20 mouse cellular contexts compared by ENCODE assay signal in genomic region chr5:77399076-77399475, GRCm38 (mm10). TPM values are rescaled to one million over a fixed set of nuclear protein-coding genes. Genes with fewer than 3 reads are reported as not detected.
DNase-seq lines count a peak whose midpoint lies in the region; ATAC-seq and TF ChIP-seq lines count a peak whose summit lies in the region.
"Had no signal": no experiment of that assay in that cellular context is flagged by ENCODE, and none has a peak within 500 bp of the region (broad histone marks: within the 10 kb centered on the region; RNA-seq: fewer than 3 reads in every experiment).

No protein-coding gene starts in this region.

- no peak for TF ChIP-seq EP300 in heart, adult 2 months (IDR thresholded peaks at IDR 0.05; ENCODE audit: insufficient read depth, low read depth, low read length)

- H3K36me3 ChIP-seq in heart, adult 2 months (ENCODE audit: control insufficient read depth, insufficient read depth, low read length), result peaks cover 41% of the 10 kb centered on the region
- no peaks in the 10 kb centered on the region for H3K36me3 ChIP-seq in midbrain, embryonic 11.5 days (ENCODE audit: control insufficient read depth, insufficient read depth, low read length)
- no peaks in the 10 kb centered on the region for H3K36me3 ChIP-seq in midbrain, embryonic 13.5 days
- no peaks in the 10 kb centered on the region for H3K36me3 ChIP-seq in stomach, embryonic 15.5 days
- no peaks in the 10 kb centered on the region for H3K36me3 ChIP-seq in embryonic facial prominence, embryonic 10.5 days (replicated peaks)
- H3K36me3 ChIP-seq: forebrain, embryonic 10.5 days; G1E; hindbrain, embryonic 12.5 days had no signal

- H3K9me3 ChIP-seq in midbrain, embryonic 11.5 days (ENCODE audit: control insufficient read depth, low read length), result no peaks in the 10 kb centered on the region
- no peaks in the 10 kb centered on the region for H3K9me3 ChIP-seq in midbrain, embryonic 13.5 days
- no peaks in the 10 kb centered on the region for H3K9me3 ChIP-seq in stomach, embryonic 15.5 days
- H3K9me3 ChIP-seq in embryonic facial prominence, embryonic 10.5 days, result no peaks in the 10 kb centered on the region
- H3K9me3 ChIP-seq: forebrain, embryonic 10.5 days; hindbrain, embryonic 12.5 days had no signal

- no peak for TF ChIP-seq CTCF in heart, adult 2 months (IDR thresholded peaks at IDR 0.05)

- DNase-seq in heart, adult 2 months, result no peak
- DNase-seq in heart, postnatal 36 days, result no peak
- peak; percentile 8 for DNase-seq in left cerebral cortex, postnatal 4 days
- no peak for DNase-seq in left cerebral cortex, adult 8-10 months (ENCODE audit: low spot score in 2 of 2)
- DNase-seq in midbrain, embryonic 11.5 days (ENCODE audit: low spot score, missing footprints), result peak; percentile 78
- DNase-seq in embryonic facial prominence, embryonic 10.5 days (ENCODE audit: low spot score), result no peak
- DNase-seq: adrenal gland, postnatal 25 days; cerebellum, adult 11 months; cerebellum, postnatal 36 days; forebrain, postnatal 0 days; heart, postnatal 10 days; right cerebral cortex, postnatal 25 days; thymus, postnatal 14 days had no signal

- no peak overlapping the region for H3K4me2 ChIP-seq in midbrain, embryonic 11.5 days
- H3K4me2 ChIP-seq in midbrain, embryonic 13.5 days (replicated peaks), result no peak overlapping the region
- H3K4me2 ChIP-seq in stomach, embryonic 15.5 days, result no peak overlapping the region
- H3K4me2 ChIP-seq: heart, embryonic 11.5 days; hindbrain, embryonic 12.5 days had no signal

- no peak overlapping the region for H3K9ac ChIP-seq in heart, adult 2 months (ENCODE audit: low read depth, low read length)
- no peak overlapping the region for H3K9ac ChIP-seq in midbrain, embryonic 11.5 days (ENCODE audit: low read length)
- no peak overlapping the region for H3K9ac ChIP-seq in midbrain, embryonic 13.5 days (replicated peaks)
- no peak overlapping the region for H3K9ac ChIP-seq in stomach, embryonic 15.5 days
- H3K9ac ChIP-seq: forebrain, postnatal 0 days; hindbrain, embryonic 12.5 days; liver, embryonic 14.5 days had no signal

- no peak overlapping the region for H3K4me3 ChIP-seq in heart, adult 2 months
- no peak overlapping the region for H3K4me3 ChIP-seq in midbrain, embryonic 11.5 days (ENCODE audit: low read depth, low read length)
- H3K4me3 ChIP-seq in midbrain, embryonic 13.5 days (replicated peaks), result no peak overlapping the region
- H3K4me3 ChIP-seq in stomach, embryonic 15.5 days (replicated peaks), result no peak overlapping the region
- H3K4me3 ChIP-seq in embryonic facial prominence, embryonic 10.5 days, result no peak overlapping the region
- H3K4me3 ChIP-seq: forebrain, embryonic 10.5 days; hindbrain, embryonic 12.5 days had no signal

- H3K27me3 ChIP-seq in heart, adult 2 months (ENCODE audit: control insufficient read depth, insufficient read depth, low read length), result no peaks in the 10 kb centered on the region
- no peaks in the 10 kb centered on the region for H3K27me3 ChIP-seq in midbrain, embryonic 11.5 days (ENCODE audit: control insufficient read depth, insufficient read depth, low read length)
- no peaks in the 10 kb centered on the region for H3K27me3 ChIP-seq in midbrain, embryonic 13.5 days
- no peaks in the 10 kb centered on the region for H3K27me3 ChIP-seq in stomach, embryonic 15.5 days (replicated peaks)
- peaks cover 6% of the 10 kb centered on the region; the same call in 1 of the 2 replicates for H3K27me3 ChIP-seq in embryonic facial prominence, embryonic 10.5 days (replicated peaks; ENCODE audit: low read depth, poor library complexity, severe bottlenecking)

- ATAC-seq in midbrain, embryonic 11.5 days (ENCODE audit: low FRiP score), result no peak
- ATAC-seq in midbrain, embryonic 13.5 days, result no peak
- no peak for ATAC-seq in stomach, embryonic 15.5 days (ENCODE audit: insufficient read depth, low FRiP score, low read depth)
- ATAC-seq: forebrain, postnatal 0 days had no signal

- 66% methylated on average over 4 of the region's 4 CpGs for WGBS in heart, adult 2 months
- WGBS in midbrain, embryonic 11.5 days, result 46% methylated on average over 4 of the region's 4 CpGs
- WGBS in midbrain, embryonic 13.5 days, result 50% methylated on average over 4 of the region's 4 CpGs
- 63% methylated on average over 4 of the region's 4 CpGs for WGBS in stomach, embryonic 15.5 days
- 80% methylated on average over 4 of the region's 4 CpGs for WGBS in embryonic facial prominence, embryonic 10.5 days

- no peak for TF ChIP-seq POLR2A in heart, adult 2 months (IDR thresholded peaks at IDR 0.05; ENCODE audit: insufficient read depth, low read depth, low read length)

- intact Hi-C loops in heart, adult 2 months (cut with DNase I), result no loop called here
- intact Hi-C loops in heart, postnatal 36 days (cut with DNase I), result no loop called here
- intact Hi-C loops in left cerebral cortex, postnatal 4 days (cut with DNase I), result no loop called here

- H3K4me1 ChIP-seq in heart, adult 2 months (ENCODE audit: control insufficient read depth, insufficient read depth, low read length), result peaks cover 26% of the 10 kb centered on the region
- peaks cover 4% of the 10 kb centered on the region for H3K4me1 ChIP-seq in midbrain, embryonic 11.5 days (ENCODE audit: control insufficient read depth, insufficient read depth, low read length)
- peaks cover 6% of the 10 kb centered on the region; the same call in 1 of the 2 replicates for H3K4me1 ChIP-seq in midbrain, embryonic 13.5 days (replicated peaks)
- H3K4me1 ChIP-seq in stomach, embryonic 15.5 days, result peaks cover 25% of the 10 kb centered on the region
- H3K4me1 ChIP-seq in embryonic facial prominence, embryonic 10.5 days, result peaks cover 32% of the 10 kb centered on the region

- peaks cover 1% of the 10 kb centered on the region; the same call in 1 of the 2 replicates for H3K79me2 ChIP-seq in heart, adult 2 months (replicated peaks; ENCODE audit: control insufficient read depth, insufficient read depth, low read length)

- peak overlapping the region; percentile 47 for H3K27ac ChIP-seq in heart, adult 2 months
- no peak overlapping the region for H3K27ac ChIP-seq in midbrain, embryonic 11.5 days (ENCODE audit: low read depth, low read length)
- no peak overlapping the region for H3K27ac ChIP-seq in midbrain, embryonic 13.5 days
- H3K27ac ChIP-seq in stomach, embryonic 15.5 days, result 0 out of 2 replicates have a peak overlapping the region, but pooled peaks have one; percentile 3
- H3K27ac ChIP-seq in embryonic facial prominence, embryonic 10.5 days (replicated peaks), result no peak overlapping the region
- H3K27ac ChIP-seq: hindbrain, embryonic 12.5 days; liver, embryonic 14.5 days had no signal

RNA-seq across cellular contexts. Expression of gene Igfbp7, which starts 8.8 kb away (rescaled TPM):
- 100 to 1,000 TPM; 174 to 205 TPM for total RNA-seq in heart, adult 2 months (2021)
- 342 and 353 TPM in 2 replicates for polyA plus RNA-seq in heart, adult 2 months (2012; rRNA removed)
- total RNA-seq in heart, postnatal 36 days (2021), result 100 to 1,000 TPM; 249 to 272 TPM
- total RNA-seq in left cerebral cortex, postnatal 4 days (2021), result 10 to 100 TPM; 35.5 to 40.3 TPM
- total RNA-seq in left cerebral cortex, adult 8-10 months (2022), result 10 to 100 TPM; 29.9 to 40.8 (median 32.6) TPM
- polyA plus RNA-seq in midbrain, embryonic 11.5 days (2014; fragmentation: Nextera tagmentation; extraction: Ambion mirVana), result 25.1 and 26.8 TPM in 2 replicates
- 48.8 and 55.3 TPM in 2 replicates for polyA plus RNA-seq in midbrain, embryonic 13.5 days (2015; fragmentation: Nextera tagmentation; extraction: Ambion mirVana)
- 146 and 174 TPM in 2 replicates for polyA plus RNA-seq in stomach, embryonic 15.5 days (2015; fragmentation: Nextera tagmentation; extraction: Ambion mirVana)
- polyA plus RNA-seq in embryonic facial prominence, embryonic 10.5 days (2016; fragmentation: Nextera tagmentation; extraction: Ambion mirVana), result 4.4 and 4.9 TPM in 2 replicates
- total RNA-seq: G1E had no signal
- polyA plus RNA-seq: G1E had no signal

Comparison
In these comparisons a context has a peak if more than half of its experiments do, and no peak if none do; other contexts are left out.
1. DNase-seq: peak in left cerebral cortex, postnatal 4 days (single experiment) and midbrain, embryonic 11.5 days (single experiment); none in heart, adult 2 months (0 of 2), heart, postnatal 36 days (0 of 2), left cerebral cortex, adult 8-10 months (0 of 2) and embryonic facial prominence, embryonic 10.5 days (single experiment).
2. H3K27ac ChIP-seq: peak in heart, adult 2 months (single experiment) and stomach, embryonic 15.5 days (single experiment); none in midbrain, embryonic 11.5 days (single experiment), midbrain, embryonic 13.5 days (single experiment) and embryonic facial prominence, embryonic 10.5 days (single experiment).